Mouse (Mus musculus): ENCODE results near the gene Pla2g2d.
"Not testable (repeated sequence)": the region's sequence is repeated elsewhere in the genome, so short reads cannot be mapped to it uniquely, and the experiment has no call there.

Gene Pla2g2d

DNA sequence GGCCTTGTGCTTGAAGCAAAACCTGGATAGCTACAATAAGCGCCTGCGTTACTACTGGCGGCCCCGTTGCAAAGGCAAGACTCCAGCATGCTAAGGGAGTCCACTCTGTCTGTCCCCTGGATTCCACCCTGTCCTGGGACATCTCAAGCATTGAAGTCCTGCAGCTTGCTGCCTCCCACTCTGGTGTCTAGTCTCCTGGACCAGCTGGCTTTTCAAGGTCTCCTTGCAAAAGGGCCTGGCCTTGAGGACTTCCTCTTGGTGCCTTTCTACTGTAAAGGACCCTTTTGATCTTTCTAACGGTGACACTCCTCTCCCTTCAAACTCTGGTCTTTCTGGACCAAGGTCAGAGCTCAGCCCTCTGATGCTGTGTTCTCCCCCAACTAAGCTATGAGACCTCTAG is 4.8 kb downstream of the Pla2g2d start:
- no peak for DNase-seq (ENCODE audit: low read depth, low spot score)

DNA sequence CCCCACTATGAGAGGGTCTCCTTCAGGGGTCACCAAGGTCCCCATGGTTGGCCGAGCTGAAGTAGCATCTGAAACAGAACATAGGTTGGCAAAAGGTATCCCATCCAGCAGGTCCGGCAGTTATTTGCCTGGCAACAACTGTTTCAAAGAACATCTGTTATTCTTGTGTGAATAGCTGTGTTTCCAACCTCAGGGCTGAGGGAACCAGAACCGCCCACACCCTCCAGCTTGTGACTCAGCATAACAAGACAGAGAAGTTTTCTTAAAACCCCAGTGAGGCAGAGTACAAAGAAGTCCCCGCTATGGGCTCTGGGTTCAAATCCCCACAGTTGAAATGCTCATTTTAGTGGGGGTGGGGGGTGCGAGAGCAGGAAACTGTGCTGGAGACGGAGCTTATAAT is 6.6 kb downstream of the Pla2g2d start:
- DNase-seq (ENCODE audit: low read depth, low spot score), result peak; percentile 88

DNA sequence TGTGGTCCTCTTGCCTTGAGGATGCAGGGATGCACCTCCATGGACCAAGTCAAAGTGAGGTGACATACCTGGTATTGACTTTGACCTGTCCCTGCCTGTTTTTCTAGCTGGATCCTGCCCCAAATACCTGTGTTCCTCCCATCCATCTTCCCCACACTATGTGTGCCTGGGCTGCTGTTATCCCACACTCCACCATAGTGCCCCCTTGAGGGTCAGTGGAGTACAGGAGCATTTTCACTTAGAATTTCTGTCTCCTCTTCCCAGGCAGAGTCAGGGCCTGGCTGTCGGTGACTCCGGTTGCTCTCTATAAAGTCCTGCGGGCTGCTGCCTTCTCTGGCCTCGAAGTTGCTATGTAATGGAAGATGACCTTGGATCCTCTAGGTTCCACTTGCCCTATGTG is 10.2 kb downstream of the Pla2g2d start:
- no peak for DNase-seq (ENCODE audit: low read depth, low spot score)

DNA sequence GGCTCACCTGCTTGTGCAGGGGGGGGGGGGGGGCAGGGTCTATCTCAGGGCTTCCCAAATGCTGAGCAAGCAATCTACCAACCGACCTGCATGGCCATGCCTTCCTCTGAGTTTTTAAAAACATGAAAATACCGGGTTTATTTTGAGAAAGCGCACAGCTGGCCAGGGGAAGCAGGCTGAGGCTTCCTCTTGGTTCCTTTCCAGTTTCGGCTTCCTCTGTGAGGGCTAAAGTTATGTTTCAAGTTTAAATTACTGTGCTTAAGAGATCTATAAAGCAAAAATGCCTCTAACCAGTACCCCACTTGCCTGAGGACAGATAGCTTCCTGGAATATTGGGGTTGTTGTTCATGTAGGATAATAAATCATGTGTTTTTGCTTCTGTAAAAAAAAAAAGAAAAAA is 10.6 kb downstream of the Pla2g2d start:
- DNase-seq (ENCODE audit: low read depth, low spot score), result peak; percentile 74

DNA sequence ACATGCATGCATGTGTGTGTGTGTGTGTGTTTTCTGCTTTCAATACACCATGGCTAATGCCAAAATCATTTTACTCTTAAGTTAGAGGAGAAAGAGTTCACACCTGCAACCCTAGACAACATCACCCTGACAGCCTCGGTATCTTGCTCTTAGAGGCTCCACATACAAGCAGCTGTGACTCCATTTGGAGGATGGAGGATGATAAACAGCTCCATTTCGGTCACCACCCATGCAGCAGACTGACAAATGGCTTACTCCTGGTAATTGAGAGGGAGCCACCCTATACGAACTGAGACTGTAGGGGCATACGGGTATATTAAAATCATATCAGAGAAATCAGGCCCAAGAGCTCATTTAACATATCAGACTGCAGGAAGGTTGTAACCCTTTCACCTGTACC is 12.8 kb downstream of the Pla2g2d start:
- DNase-seq (ENCODE audit: low read depth, low spot score), result peak; percentile 54

DNA sequence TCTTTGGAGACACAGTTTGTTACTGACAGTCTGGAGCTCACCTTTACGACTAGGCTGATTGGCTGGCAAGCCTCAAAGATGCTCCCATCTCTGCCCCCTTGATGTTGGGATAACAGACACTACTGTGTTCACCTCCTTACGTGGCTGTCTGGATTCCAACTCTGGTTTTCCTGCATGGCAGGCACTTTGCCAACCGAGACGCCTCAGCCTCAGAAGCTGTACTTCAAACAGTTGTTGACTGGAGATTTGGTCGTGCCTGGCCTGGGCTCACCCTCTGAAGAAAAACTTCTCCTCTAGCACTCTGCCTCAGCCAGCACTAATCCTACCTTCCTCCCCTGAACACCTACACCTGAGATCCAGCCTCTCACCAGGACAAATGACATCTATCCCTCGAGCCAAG is 15.9 kb downstream of the Pla2g2d start:
- no peak for DNase-seq (ENCODE audit: low read depth, low spot score)

DNA sequence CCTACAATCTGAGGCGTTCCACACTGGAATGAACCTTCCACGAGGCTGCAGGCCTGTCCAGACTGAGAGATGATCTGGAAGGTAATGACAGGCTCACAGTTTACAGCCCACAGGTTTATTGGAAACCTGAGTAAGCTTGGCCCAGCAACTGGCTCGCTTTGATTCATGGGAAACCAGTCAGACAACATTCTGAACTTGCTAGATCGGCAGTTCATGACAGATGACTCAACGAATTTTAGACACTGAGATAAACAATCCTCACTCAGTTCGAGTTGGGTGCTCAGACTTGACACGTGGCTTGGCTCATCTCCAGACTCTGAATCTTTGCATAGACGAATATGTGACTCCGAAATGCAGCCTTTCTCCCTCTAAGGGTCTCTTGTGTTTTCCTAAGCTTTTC is 17.1 kb downstream of the Pla2g2d start:
- peak; percentile 48 for DNase-seq (ENCODE audit: low read depth, low spot score)

DNA sequence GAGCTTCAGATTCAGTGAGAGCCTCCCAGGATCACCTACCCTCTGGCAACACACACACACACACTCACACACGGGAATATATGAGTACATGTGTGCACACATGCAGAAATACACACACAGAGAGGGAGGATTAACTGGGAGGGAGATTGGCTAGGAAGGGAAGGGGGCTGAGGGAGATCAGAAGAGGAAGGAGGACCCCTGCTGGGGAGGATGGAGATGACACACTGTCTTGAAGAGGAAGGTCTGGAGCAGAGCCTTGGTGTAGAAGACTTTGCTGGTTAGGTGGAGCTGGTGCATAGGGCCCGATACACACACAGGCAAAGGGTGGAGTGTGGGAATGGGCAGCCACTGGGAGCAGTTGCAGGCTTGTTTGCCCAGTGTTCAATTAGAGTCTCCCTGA is 17.7 kb downstream of the Pla2g2d start:
- peak; percentile 84 for DNase-seq (ENCODE audit: low read depth, low spot score)

DNA sequence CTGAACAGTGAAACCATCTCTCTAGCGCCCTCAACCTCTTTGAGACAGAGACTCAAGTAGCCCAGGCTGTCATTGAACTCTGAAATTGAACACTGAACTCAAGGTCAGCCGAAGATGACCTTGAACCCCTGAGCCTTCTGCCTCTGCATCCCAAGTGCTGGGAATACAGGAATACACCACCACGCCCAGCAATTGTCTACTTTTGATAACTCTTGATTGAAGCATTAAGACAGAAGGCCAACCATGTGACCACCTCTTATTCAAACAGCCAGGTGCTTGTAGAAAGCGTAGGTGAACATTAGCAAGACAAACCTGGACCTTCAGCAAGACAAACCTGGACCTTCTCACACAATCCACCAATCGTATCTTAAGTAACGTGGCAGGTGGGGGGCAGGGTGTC is 18.8 kb downstream of the Pla2g2d start:
- no peak for DNase-seq (ENCODE audit: low read depth, low spot score)

DNA sequence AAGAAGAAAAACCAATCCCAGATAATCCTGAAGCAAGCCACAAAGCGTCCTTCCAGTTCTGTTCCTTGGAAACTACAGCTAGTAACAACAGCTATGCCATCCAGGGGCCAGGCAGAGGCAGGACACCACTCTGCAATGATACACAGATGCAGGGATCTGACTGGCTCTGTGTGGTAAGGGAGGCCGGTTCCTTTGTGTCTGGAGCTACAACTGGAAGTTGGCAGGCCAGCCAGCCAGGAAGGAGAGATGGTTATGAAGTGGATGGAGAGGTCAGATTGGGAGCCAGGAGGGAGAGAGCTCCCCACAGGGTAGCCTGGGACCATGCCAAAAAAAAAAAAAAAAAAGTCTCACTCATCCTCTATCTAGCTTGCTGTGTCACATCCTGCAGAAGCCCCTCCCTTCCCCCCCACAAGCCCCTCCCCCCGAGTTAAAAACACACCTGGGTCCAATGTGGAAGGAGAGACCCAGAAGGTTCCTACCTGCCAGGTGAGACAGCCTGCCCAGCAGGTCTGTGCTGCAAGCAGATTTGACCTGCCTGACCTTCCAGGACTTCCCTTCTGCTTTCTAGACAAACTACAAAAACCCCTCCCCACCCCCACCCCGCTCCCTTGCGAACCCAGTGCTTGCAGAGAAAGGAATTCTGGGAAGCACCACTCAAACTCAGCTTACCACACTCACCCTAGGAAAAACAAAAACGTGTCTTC is 21.1 kb downstream of the Pla2g2d start:
- DNase-seq (ENCODE audit: low read depth, low spot score), result no peak

DNA sequence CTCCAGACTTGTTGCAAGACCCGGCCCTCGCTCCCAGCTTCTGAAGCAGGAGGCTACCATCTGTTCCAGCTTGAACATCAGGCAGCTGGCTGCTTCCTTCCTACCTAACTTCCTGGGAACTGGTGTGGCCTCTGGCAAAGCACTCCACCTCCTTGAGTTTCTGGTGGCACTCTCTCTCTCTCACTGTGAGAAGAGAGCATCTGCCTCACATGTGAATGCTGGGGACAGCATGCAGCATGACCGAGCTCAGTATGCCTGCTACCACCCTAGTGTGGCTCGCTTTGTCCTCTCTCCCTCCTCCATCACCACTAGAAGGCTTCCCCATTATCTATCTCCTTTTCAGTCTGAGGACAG is 21.7 kb downstream of the Pla2g2d start:
- peak; percentile 83 for DNase-seq (ENCODE audit: low read depth, low spot score)

DNA sequence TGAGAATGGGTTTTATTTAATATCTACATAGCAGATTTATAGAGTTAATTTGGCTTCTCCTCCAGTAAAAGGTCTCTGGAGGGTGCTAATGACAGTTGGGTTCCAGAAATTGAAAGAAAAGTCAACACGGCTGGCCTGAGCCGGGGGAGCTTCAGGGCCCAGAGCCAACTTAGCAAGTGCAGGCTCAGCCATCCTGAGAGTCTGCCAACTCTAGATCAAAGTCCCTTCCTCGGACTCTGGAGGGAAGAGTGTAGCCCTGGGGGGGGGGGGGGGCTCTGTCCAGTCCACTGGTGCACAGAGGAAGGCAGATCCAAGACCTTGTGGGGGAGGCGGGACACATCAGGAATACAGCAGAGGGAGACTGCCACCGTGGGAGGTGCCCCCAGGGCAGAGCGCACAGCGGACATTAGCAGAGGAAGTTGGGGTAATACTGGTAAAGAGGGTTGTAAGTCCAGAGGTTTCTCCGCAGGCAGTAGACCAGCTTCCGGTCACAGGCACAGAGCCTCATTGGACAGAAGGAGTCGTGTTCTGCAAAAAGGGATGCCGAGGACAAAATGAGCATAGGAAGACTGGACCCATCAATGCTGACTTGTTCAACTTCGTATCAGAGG is 24.7 kb downstream of the Pla2g2d start:
- peak; percentile 33 for DNase-seq (ENCODE audit: low read depth, low spot score)

DNA sequence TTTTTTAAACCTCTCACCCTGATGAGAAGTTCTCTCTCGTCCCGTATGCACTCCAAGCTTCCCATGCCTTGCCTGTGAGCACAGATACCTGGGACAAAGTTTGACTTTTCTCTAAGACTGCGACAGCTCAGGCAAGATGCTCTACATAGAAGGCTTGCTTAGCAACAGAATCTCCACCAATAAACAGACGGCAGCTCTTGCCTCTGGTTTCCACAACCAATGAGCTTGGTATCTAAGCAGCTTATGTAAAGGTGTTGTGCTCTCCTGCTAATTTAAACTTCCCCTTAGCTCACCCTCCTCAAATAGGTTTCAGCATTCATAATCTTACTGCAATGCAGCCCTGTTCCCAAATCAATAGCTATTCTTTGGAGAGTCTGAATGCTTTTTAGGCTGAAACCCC is 26.1 kb downstream of the Pla2g2d start:
- peak; percentile 91 for DNase-seq (ENCODE audit: low read depth, low spot score)

DNA sequence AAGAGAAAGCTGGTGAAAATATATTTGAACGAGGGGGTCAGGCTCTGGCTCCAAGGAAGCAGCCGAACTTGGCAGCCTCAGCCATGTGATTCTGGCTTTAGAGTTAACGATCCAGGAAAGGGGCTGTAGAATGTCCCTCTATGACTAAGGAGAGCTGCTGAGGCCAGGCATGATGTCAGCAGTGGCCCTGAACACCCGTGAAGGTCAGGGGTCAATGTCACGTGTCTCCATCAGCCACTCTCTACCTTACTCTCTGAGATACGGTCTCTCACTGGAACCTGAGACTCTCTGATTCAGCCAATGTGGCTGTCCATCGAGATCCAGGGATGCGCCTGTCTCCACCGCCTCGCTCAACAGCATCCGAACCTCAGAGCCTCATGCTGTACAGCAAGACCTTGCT is 27.4 kb downstream of the Pla2g2d start:
- no peak for DNase-seq (ENCODE audit: low read depth, low spot score)

DNA sequence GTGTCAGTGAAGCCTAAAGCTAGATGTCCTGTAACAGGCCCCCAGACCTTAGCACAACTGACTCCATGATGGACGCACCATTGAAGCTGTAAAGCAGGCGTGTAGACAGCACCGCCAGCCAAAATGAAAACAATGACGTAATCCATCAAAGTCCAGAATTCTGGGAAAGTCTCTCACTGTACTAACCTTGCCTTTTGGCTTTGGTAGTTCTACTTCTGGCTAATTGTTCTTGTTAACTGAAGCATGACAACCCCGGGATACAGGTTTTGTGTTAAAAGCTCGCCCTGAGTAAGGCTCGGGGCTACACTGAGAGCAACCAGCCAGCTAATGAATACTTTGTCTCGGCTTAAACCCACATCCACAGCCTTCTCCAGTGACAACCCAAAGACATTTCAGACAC is 29.7 kb downstream of the Pla2g2d start:
- no peak for DNase-seq (ENCODE audit: low read depth, low spot score)

DNA sequence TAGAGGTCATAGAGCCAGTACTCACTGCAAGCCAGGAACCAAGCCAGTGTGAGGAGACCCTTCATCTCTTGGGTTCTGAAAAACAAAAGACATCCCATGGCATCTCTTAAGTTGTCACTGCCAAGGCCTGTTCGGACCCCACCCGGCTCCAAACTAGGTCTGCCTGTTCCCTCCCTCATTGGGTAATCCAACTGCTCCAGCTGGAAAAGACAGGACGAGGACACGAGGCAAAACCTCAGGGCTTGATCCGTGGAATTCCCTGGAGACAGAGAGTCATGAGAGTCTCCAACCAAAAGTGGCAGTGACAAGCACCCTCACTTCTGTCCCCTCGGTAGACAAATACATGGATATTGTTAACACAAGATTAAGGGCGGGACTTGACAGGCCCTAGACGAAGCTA is 30.6 kb downstream of the Pla2g2d start:
- DNase-seq (ENCODE audit: low read depth, low spot score), result no peak

DNA sequence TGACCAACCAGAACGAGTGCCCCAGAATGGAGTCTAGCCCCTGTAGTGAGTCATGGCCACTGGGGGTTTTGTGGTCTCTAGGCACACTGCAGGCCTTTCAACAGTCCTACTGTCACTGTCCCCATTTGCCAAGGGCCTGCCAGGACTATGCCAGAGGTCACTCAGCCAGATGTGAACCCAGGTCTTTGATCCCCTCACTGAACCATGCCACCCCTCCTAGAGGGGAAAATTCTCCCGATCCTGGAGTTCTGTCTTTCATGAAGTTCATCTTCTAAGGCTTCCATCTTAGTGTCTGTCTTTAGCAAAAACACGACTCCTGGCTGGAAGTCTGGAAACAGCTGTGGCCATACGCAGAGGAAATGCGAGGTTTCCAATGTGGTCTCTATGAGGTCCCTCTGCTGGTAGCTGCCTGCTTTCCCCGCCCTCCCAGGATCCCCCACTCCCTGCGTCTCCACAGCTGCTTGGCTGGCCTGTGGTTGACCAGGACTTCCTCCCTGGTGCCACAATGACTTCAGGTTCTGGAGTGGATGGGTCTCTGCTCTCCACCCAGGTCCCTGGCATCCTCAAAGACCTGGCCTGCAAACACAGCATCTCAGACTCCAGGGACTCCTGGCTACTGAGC is 31.5 kb downstream of the Pla2g2d start:
- DNase-seq (ENCODE audit: low read depth, low spot score), result no peak

DNA sequence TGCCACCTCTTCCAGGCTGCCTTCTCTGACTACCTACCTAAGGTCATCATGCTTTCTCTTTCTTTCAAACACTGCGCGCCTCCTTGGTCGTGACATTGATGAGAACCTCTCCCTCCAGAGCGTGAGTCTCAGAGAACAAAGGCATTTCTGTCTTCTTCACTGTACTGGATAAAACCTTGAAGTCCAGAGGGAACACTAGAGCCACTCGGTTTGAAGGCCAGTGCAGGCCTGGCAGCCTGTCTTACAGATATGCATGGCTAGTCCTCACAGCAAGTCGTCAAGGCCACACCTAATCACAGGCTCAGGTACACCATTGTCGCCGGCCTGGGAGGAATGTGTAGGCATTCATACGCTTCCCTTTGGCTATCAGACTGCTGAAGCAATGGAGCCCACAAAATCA is 40.6 kb downstream of the Pla2g2d start:
- no peak for DNase-seq (ENCODE audit: low read depth, low spot score)

DNA sequence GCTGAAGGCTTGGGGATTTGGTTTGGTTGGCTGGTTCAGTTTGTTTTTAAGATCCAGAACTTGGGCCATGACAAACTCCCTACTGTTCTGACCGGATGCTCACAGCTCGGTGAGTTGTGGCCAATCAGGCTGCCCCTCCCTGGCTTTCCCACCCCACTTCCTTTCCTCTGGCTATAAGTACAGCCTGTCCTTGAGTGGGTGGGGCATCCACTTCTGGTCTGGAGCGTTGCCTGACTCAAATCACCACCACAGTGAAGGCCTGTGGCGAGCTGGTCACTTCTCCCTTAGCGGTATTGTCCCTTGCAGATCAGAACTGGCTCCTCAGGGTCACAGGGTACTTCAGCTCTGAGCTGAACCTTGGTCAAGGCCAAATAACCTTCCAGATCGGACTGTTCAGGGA is 42.2 kb downstream of the Pla2g2d start:
- DNase-seq (ENCODE audit: low read depth, low spot score), result no peak

DNA sequence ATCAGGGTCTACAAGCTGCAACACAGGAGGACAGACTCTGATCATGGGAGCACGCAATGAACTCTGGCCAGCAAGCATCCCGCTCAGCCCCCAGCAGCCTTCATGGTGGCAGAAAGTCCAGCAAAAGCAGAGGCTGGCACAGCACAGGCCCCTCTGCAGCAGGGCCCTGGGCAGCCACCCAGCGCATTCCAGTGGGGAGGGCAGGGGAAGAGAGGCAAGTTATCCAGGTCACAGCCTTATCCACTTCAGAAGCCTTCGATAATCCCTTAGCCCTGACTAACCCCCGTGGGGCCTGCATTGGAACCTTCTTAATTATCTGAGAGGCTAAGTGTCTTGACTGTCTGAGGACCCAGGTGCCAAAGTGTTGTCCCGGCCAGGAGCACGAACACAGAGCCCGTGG is 43.6 kb downstream of the Pla2g2d start:
- no peak for DNase-seq (ENCODE audit: low read depth, low spot score)

DNA sequence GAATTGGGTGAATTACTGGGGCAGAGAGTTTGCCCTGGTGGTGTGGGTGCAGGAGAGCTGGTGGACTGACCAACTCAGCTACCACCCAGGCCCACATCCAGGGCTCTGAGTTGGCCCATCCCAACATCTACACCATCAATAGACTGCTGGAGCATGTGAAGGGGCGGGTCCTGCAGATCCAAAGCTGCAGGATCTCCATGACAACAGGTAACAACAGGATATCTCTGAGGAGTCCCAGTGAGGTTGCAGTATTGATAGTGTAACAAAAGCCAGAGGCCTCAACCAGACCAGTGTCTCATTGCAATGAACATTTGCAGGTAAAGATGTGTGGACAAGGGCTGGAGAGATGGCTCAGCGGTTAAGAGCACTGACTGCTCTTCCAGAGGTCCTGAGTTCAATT is 45.5 kb downstream of the Pla2g2d start:
- no peak for DNase-seq (ENCODE audit: low read depth, low spot score)

DNA sequence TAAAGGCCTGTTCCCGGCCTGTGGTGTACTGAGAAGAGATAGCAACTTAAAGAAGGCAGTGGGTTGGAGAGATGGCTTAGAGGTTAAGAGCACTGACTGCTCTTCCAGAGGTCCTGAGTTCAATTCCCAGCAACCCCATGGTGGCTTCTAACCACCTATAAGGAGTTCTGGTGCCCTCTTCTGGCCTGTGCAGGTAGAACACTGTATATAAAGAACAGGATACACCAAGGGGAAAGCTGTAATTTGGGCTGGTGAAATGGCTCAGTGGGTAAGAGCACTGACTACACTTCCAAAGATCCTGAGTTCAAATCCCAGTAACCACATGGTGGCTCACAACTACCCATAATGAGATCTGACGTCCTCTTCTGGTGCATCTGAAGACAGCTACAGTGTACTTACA is 48.6 kb downstream of the Pla2g2d start:
- not testable (repeated sequence) for DNase-seq (ENCODE audit: low read depth, low spot score)

DNA sequence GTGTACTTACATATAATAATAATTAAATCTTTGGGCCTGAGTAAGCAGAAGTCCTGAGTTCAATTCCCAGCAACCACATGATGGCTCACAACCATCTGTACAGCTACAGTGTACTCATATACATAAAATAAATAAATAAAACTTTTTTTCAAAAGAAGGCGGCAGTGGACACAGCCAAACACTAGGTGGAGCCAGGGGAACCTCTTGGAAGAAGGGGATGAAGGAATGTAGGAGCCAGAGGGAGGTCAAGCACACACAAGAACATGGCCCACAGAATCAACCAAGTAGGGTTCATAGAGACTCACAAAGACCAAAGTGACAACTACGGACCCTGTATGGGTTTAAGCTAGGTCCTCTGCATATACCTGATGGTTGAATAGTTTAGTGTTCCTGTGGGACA is 49.1 kb downstream of the Pla2g2d start:
- peak; percentile 46 for DNase-seq (ENCODE audit: low read depth, low spot score)
